Mouse (Mus musculus): ENCODE results near the gene Ush1g. TPM values are rescaled to one million over a fixed set of nuclear protein-coding genes. Genes with fewer than 3 reads are reported as not detected.
A peak's percentile ranks its signal among the peaks of the same experiment; 100 is the strongest.

Gene Ush1g
- polyA plus RNA-seq, 1 experiment from 2014 or later = 0.11 TPM

GRCm38 (mm10) chr11:115287386-115287785 lies 34.5 kb downstream of the Ush1g start:
- Histone ChIP-seq H3K4me3 (ENCODE audit: low read length) (no peak overlapping the region), H3K4me1 (ENCODE audit: control insufficient read depth, insufficient read depth, low read length) (peaks cover 11% of the 10 kb centered on the region; the same call in 1 of the 2 replicates), H3K27ac (ENCODE audit: low read length) (no peak overlapping the region), H3K27me3 (replicated peaks; ENCODE audit: control insufficient read depth, insufficient read depth, low read length) (no peaks in the 10 kb centered on the region), H3K9me3 (ENCODE audit: control insufficient read depth, low read length) (no peaks in the 10 kb centered on the region), H3K36me3 (ENCODE audit: control insufficient read depth, insufficient read depth, low read length) (no peaks in the 10 kb centered on the region), H3K9ac (ENCODE audit: low read depth, low read length) (no peak overlapping the region), H3K4me2 (ENCODE audit: low read depth, low read length) (no peak overlapping the region)
- WGBS = 85% methylated on average over 5 of the region's 5 CpGs
- ATAC-seq = no peak

GRCm38 (mm10) chr11:115286201-115286993 lies 35.4 kb downstream of the Ush1g start:
- WGBS = 73% methylated on average over 19 of the region's 19 CpGs
- ATAC-seq = no peak

GRCm38 (mm10) chr11:115285282-115285681 lies 36.6 kb downstream of the Ush1g start:
- Histone ChIP-seq H3K9me3 (ENCODE audit: control insufficient read depth, low read length) (no peaks in the 10 kb centered on the region), H3K9ac (ENCODE audit: low read depth, low read length) (no peak overlapping the region; the same call in 1 of the 2 replicates), H3K27ac (ENCODE audit: low read length) (no peak overlapping the region), H3K27me3 (replicated peaks; ENCODE audit: control insufficient read depth, insufficient read depth, low read length) (no peaks in the 10 kb centered on the region), H3K36me3 (ENCODE audit: control insufficient read depth, insufficient read depth, low read length) (no peaks in the 10 kb centered on the region), H3K4me1 (ENCODE audit: control insufficient read depth, insufficient read depth, low read length) (peaks cover 7% of the 10 kb centered on the region; the same call in 1 of the 2 replicates), H3K4me2 (ENCODE audit: low read depth, low read length) (no peak overlapping the region), H3K4me3 (ENCODE audit: low read length) (no peak overlapping the region)
- ATAC-seq = 0 out of 2 replicates have a peak, but pooled peaks have one; percentile 40
- 50% methylated on average over 4 of the region's 4 CpGs for WGBS

More at GRCm38 (mm10) chr11:115286201-115286993, 35.4 kb downstream of the Ush1g start:
- H3K4me1 ChIP-seq (ENCODE audit: control insufficient read depth, insufficient read depth, low read length) = peaks cover 7% of the 10 kb centered on the region; the same call in 1 of the 2 replicates
- H3K4me2 ChIP-seq (ENCODE audit: low read depth, low read length) = no peak overlapping the region
- H3K4me3 ChIP-seq (ENCODE audit: low read length) = no peak overlapping the region
- H3K27me3 ChIP-seq (replicated peaks; ENCODE audit: control insufficient read depth, insufficient read depth, low read length) = no peaks in the 10 kb centered on the region
- H3K9ac ChIP-seq (ENCODE audit: low read depth, low read length) = no peak overlapping the region
- H3K9me3 ChIP-seq (ENCODE audit: control insufficient read depth, low read length) = no peaks in the 10 kb centered on the region
- H3K27ac ChIP-seq (ENCODE audit: low read length) = no peak overlapping the region
- H3K36me3 ChIP-seq (ENCODE audit: control insufficient read depth, insufficient read depth, low read length) = no peaks in the 10 kb centered on the region

- WGBS = 87% methylated on average over 12 of the region's 12 CpGs
- Histone ChIP-seq H3K4me2 (ENCODE audit: low read depth, low read length) (no peak overlapping the region), H3K9me3 (ENCODE audit: control insufficient read depth, low read length) (no peaks in the 10 kb centered on the region), H3K4me1 (ENCODE audit: control insufficient read depth, insufficient read depth, low read length) (0 out of 2 replicates have a peak, but pooled peaks cover 2% of the 10 kb centered on the region), H3K27me3 (replicated peaks; ENCODE audit: control insufficient read depth, insufficient read depth, low read length) (no peaks in the 10 kb centered on the region), H3K4me3 (ENCODE audit: low read length) (no peak overlapping the region), H3K27ac (ENCODE audit: low read length) (no peak overlapping the region), H3K36me3 (ENCODE audit: control insufficient read depth, insufficient read depth, low read length) (no peaks in the 10 kb centered on the region), H3K9ac (ENCODE audit: low read depth, low read length) (no peak overlapping the region)
- ATAC-seq = no peak
Measured at GRCm38 (mm10) chr11:115283891-115284620, 37.8 kb downstream of the Ush1g start.

- Histone ChIP-seq H3K9ac (ENCODE audit: low read depth, low read length) (no peak overlapping the region), H3K27ac (ENCODE audit: low read length) (no peak overlapping the region), H3K27me3 (replicated peaks; ENCODE audit: control insufficient read depth, insufficient read depth, low read length) (no peaks in the 10 kb centered on the region), H3K4me2 (ENCODE audit: low read depth, low read length) (no peak overlapping the region), H3K36me3 (ENCODE audit: control insufficient read depth, insufficient read depth, low read length) (no peaks in the 10 kb centered on the region), H3K4me3 (ENCODE audit: low read length) (no peak overlapping the region), H3K9me3 (ENCODE audit: control insufficient read depth, low read length) (no peaks in the 10 kb centered on the region), H3K4me1 (ENCODE audit: control insufficient read depth, insufficient read depth, low read length) (0 out of 2 replicates have a peak, but pooled peaks cover 2% of the 10 kb centered on the region)
- ATAC-seq = no peak
- 65% methylated on average over 9 of the region's 9 CpGs for WGBS
Measured at GRCm38 (mm10) chr11:115283486-115283765, 38.4 kb downstream of the Ush1g start.

- Histone ChIP-seq H3K4me2 (ENCODE audit: low read depth, low read length) (no peak overlapping the region), H3K4me1 (ENCODE audit: control insufficient read depth, insufficient read depth, low read length) (peaks cover 7% of the 10 kb centered on the region), H3K9ac (ENCODE audit: low read depth, low read length) (no peak overlapping the region), H3K4me3 (ENCODE audit: low read length) (no peak overlapping the region), H3K27me3 (replicated peaks; ENCODE audit: control insufficient read depth, insufficient read depth, low read length) (no peaks in the 10 kb centered on the region), H3K9me3 (ENCODE audit: control insufficient read depth, low read length) (no peaks in the 10 kb centered on the region), H3K36me3 (ENCODE audit: control insufficient read depth, insufficient read depth, low read length) (no peaks in the 10 kb centered on the region), H3K27ac (ENCODE audit: low read length) (no peak overlapping the region)
- no peak for ATAC-seq
- WGBS = 82% methylated on average over 8 of the region's 8 CpGs
Measured at GRCm38 (mm10) chr11:115282723-115283485, 38.9 kb downstream of the Ush1g start.

- no peak overlapping the region for H3K4me3 ChIP-seq (ENCODE audit: low read length)
- H3K4me2 ChIP-seq (ENCODE audit: low read depth, low read length) = no peak overlapping the region
- no peak overlapping the region for H3K27ac ChIP-seq (ENCODE audit: low read length)
- WGBS = 67% methylated on average over 8 of the region's 8 CpGs
- no peaks in the 10 kb centered on the region for H3K9me3 ChIP-seq (ENCODE audit: control insufficient read depth, low read length)
- no peaks in the 10 kb centered on the region for H3K36me3 ChIP-seq (ENCODE audit: control insufficient read depth, insufficient read depth, low read length)
- ATAC-seq = no peak
- H3K27me3 ChIP-seq (replicated peaks; ENCODE audit: control insufficient read depth, insufficient read depth, low read length) = no peaks in the 10 kb centered on the region
- H3K4me1 ChIP-seq (ENCODE audit: control insufficient read depth, insufficient read depth, low read length) = peaks cover 10% of the 10 kb centered on the region
- H3K9ac ChIP-seq (ENCODE audit: low read depth, low read length) = no peak overlapping the region
Measured at GRCm38 (mm10) chr11:115282295-115282694, 39.5 kb downstream of the Ush1g start.

- H3K36me3 ChIP-seq (ENCODE audit: control insufficient read depth, insufficient read depth, low read length) = no peaks in the 10 kb centered on the region
- H3K4me1 ChIP-seq (ENCODE audit: control insufficient read depth, insufficient read depth, low read length) = peaks cover 17% of the 10 kb centered on the region
- no peaks in the 10 kb centered on the region for H3K9me3 ChIP-seq (ENCODE audit: control insufficient read depth, low read length)
- H3K27me3 ChIP-seq (replicated peaks; ENCODE audit: control insufficient read depth, insufficient read depth, low read length) = no peaks in the 10 kb centered on the region
- H3K9ac ChIP-seq (ENCODE audit: low read depth, low read length) = no peak overlapping the region
- no peak for ATAC-seq
- H3K4me3 ChIP-seq (ENCODE audit: low read length) = no peak overlapping the region
- 52% methylated on average over 1 of the region's 1 CpGs for WGBS
- H3K4me2 ChIP-seq (ENCODE audit: low read depth, low read length) = no peak overlapping the region
- no peak overlapping the region for H3K27ac ChIP-seq (ENCODE audit: low read length)
Measured at GRCm38 (mm10) chr11:115279726-115280125, 42.1 kb downstream of the Ush1g start.

GRCm38 (mm10) chr11:115278176-115278575 lies 43.7 kb downstream of the Ush1g start:
- peak overlapping the region; percentile 80; the same call in 1 of the 2 replicates for H3K4me2 ChIP-seq (ENCODE audit: low read depth, low read length)
- H3K27ac ChIP-seq (ENCODE audit: low read length) = no peak overlapping the region
- no peak for ATAC-seq
- H3K9ac ChIP-seq (ENCODE audit: low read depth, low read length) = no peak overlapping the region
- no peaks in the 10 kb centered on the region for H3K36me3 ChIP-seq (ENCODE audit: control insufficient read depth, insufficient read depth, low read length)
- no peaks in the 10 kb centered on the region for H3K27me3 ChIP-seq (replicated peaks; ENCODE audit: control insufficient read depth, insufficient read depth, low read length)
- no peak overlapping the region; the same call in 1 of the 2 replicates for H3K4me3 ChIP-seq (ENCODE audit: low read length)
- no peaks in the 10 kb centered on the region for H3K9me3 ChIP-seq (ENCODE audit: control insufficient read depth, low read length)
- 72% methylated on average over 6 of the region's 6 CpGs for WGBS
- peaks cover 17% of the 10 kb centered on the region for H3K4me1 ChIP-seq (ENCODE audit: control insufficient read depth, insufficient read depth, low read length)
